Mouse (Mus musculus) intestine, postnatal 0 days (tissue): ENCODE data around the gene Pxmp4. TPM values are rescaled to one million over a fixed set of nuclear protein-coding genes. Genes with fewer than 3 reads are reported as not detected.

ENCODE experiments used
- ATAC-seq: fragments of 200-750 bp; cut with Nextera tagmentation; 2 replicates; pipeline ENCODE4 v1.8.0; 2017; ENCODE audit warnings: mild to moderate bottlenecking, moderate TSS enrichment, moderate library complexity
- H3K27ac ChIP-seq: fragments of 300-500 bp; sonication (generic); 2 replicates; pipeline ENCODE4 v1.5.1; 2014; ENCODE audit warnings: mild to moderate bottlenecking, low read depth, low read length, moderate library complexity
- H3K27me3 ChIP-seq: fragments of 300-500 bp; sonication (generic); replicated peaks from 2 replicates; pipeline ENCODE4 v1.6.1; 2014; ENCODE audit warnings: low read length, mixed read lengths; ENCODE audit not compliant: control insufficient read depth, insufficient read depth
- H3K36me3 ChIP-seq: fragments of 300-500 bp; sonication (generic); 2 replicates; pipeline ENCODE4 v1.6.1; 2014; ENCODE audit warnings: mild to moderate bottlenecking, moderate library complexity; ENCODE audit not compliant: control insufficient read depth, insufficient read depth
- H3K4me1 ChIP-seq: fragments of 300-500 bp; sonication (generic); replicated peaks from 2 replicates; pipeline ENCODE4 v1.6.1; 2014; ENCODE audit warnings: antibody characterized with exemption, low read length, mixed read lengths; ENCODE audit not compliant: control insufficient read depth, insufficient read depth
- H3K4me2 ChIP-seq: fragments of 300-500 bp; sonication (generic); replicated peaks from 2 replicates; pipeline ENCODE4 v1.6.1; 2014; ENCODE audit warnings: low read depth, mild to moderate bottlenecking, moderate library complexity
- H3K4me3 ChIP-seq: fragments of 300-500 bp; sonication (generic); 2 replicates; pipeline ENCODE4 v1.5.1; 2014; ENCODE audit warnings: low read depth, low read length
- H3K9ac ChIP-seq: fragments of 300-500 bp; sonication (generic); 2 replicates; pipeline ENCODE4 v1.6.1; 2014; ENCODE audit warnings: mild to moderate bottlenecking, low read depth, low read length
- H3K9me3 ChIP-seq: fragments of 300-500 bp; sonication (generic); 2 replicates; pipeline ENCODE4 v1.6.1; 2016; ENCODE audit warnings: mixed run types; ENCODE audit not compliant: control insufficient read depth
- CTCF ChIP-seq: sonication (generic); IDR thresholded peaks from 2 replicates; pipeline ENCODE4 v1.5.1; 2016; ENCODE audit warnings: low read depth, mild to moderate bottlenecking, control low read depth, antibody characterized with exemption, moderate library complexity
- WGBS: fragments of 180-500 bp; shearing (Covaris S2); extraction: QIAGEN DNeasy Blood & Tissue Kit; methylation state at CpG from one replicate; pipeline ENCODE4 v1.1.7; 2014; 5-methylcytosine and 5-hydroxymethylcytosine counted together
- polyA plus RNA-seq: library from polyadenylated mRNA; unstranded; fragments of >200 nt; fragmentation: Nextera tagmentation; extraction: Ambion mirVana; gene quantifications from 2 replicates; pipeline ENCODE4 v1.2.1, GENCODE M21; 2015

The Pxmp4 gene
- polyA plus RNA-seq, 1 experiment from 2014 or later, result 62.5 TPM

DNA sequence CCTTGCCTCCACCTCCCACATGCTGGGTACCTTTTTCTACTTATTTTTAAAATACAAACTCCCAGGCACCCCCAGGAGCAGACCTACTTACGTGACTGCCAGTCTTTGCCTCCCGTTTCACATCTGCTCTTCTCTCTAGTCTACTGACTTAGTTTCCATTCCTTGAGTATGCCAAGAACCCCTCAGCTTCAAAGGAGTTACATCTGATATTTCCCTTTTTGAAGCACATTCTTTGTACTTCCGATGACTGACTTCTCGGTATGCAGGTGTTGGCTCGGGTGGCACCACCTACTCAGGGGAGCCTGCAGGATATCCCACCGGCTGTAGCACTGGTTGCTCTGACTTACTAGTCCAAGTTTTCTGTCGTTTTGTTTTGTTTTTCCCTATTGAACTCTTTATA is 648 bp upstream of the Pxmp4 start:
- Histone ChIP-seq H3K4me2 (peak overlapping the region; percentile 81), H3K4me1 (0 out of 2 replicates have a peak, but pooled peaks cover 4% of the 10 kb centered on the region), H3K9ac (peak overlapping the region; percentile 40; the same call in 1 of the 2 replicates), H3K36me3 (no peaks in the 10 kb centered on the region), H3K27ac (no peak overlapping the region), H3K27me3 (no peaks in the 10 kb centered on the region), H3K9me3 (no peaks in the 10 kb centered on the region), H3K4me3 (peak overlapping the region; percentile 78)
- 24% methylated on average over 7 of the region's 7 CpGs for WGBS
- ATAC-seq, result no peak
- TF ChIP-seq CTCF, result no peak

DNA sequence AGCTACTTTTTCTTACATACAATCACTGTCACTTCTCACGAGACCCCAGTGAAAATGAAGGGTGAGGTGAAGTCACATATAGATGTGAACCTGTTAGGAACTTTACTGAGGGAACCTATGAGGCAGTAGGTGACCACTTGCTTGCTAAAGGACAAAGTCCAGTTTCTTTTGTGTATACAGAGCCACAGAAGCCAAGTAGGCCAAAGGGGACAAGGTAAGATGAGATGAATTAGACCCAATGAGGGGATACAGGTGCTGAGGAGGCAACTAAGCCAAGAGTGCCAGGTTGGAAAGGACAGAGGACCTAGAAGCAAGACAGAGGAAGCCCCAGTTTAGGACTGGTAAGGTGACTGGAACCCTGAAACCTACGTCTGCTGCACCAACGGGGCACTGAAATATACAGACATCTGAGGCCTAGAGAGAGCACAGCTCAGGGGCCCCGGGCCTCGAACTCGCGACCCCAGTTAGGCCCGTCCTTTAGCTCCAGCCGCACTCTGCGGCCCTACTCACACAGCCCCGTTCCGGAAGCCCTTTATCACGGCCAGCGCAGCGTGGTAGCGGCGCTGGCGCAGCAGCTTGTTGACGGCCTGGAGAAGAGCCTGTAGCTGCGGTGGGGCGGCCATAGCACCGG is 386 bp downstream of the Pxmp4 start:
- no peaks in the 10 kb centered on the region for H3K9me3 ChIP-seq
- H3K4me2 ChIP-seq, result peak overlapping the region; percentile 81
- TF ChIP-seq CTCF, result no peak
- H3K4me1 ChIP-seq, result 0 out of 2 replicates have a peak, but pooled peaks cover 4% of the 10 kb centered on the region
- 10% methylated on average over 21 of the region's 22 CpGs for WGBS
- peak overlapping the region; percentile 92 for H3K9ac ChIP-seq
- no peaks in the 10 kb centered on the region for H3K27me3 ChIP-seq
- peak overlapping the region; percentile 95 for H3K27ac ChIP-seq
- ATAC-seq, result peak; percentile 50
- H3K4me3 ChIP-seq, result peak overlapping the region; percentile 78
- no peaks in the 10 kb centered on the region; the same call in 1 of the 2 replicates for H3K36me3 ChIP-seq

GRCm38 (mm10) chr2:154601324-154601723 is 2.2 kb downstream of the Pxmp4 start:
- no peaks in the 10 kb centered on the region for H3K9me3 ChIP-seq
- 0 out of 2 replicates have a peak, but pooled peaks cover 4% of the 10 kb centered on the region for H3K4me1 ChIP-seq
- 55% methylated on average over 3 of the region's 3 CpGs for WGBS
- no peak overlapping the region for H3K4me2 ChIP-seq
- H3K9ac ChIP-seq, result no peak overlapping the region
- H3K36me3 ChIP-seq, result no peaks in the 10 kb centered on the region; the same call in 1 of the 2 replicates
- no peak for ATAC-seq
- no peaks in the 10 kb centered on the region for H3K27me3 ChIP-seq
- peak overlapping the region; percentile 9; the same call in 1 of the 2 replicates for H3K27ac ChIP-seq
- TF ChIP-seq CTCF, result no peak
- H3K4me3 ChIP-seq, result no peak overlapping the region

DNA sequence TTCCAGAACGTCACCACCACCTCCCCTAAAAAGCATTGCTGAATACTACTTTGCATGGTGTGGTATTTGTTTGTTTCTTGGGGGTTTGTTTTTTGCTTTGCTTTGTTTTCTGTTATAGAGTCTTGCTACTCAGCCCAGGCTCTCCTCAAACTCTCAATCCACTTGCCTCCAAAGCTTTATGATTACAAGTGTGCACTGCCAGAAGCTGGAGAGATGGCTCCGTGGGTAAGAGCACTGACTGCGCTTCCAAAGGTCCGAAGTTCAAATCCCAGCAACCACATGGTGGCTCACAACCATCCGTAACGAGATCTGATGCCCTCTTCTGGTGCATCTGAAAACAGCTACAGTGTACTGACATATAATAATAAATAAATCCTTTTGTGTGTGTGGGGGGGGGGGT is 2.9 kb downstream of the Pxmp4 start:
- H3K4me3 ChIP-seq, result no peak overlapping the region
- peaks cover 4% of the 10 kb centered on the region; the same call in 1 of the 2 replicates for H3K36me3 ChIP-seq
- no peaks in the 10 kb centered on the region for H3K27me3 ChIP-seq
- no peak overlapping the region for H3K4me2 ChIP-seq
- H3K4me1 ChIP-seq, result 0 out of 2 replicates have a peak, but pooled peaks cover 4% of the 10 kb centered on the region
- no peak overlapping the region for H3K9ac ChIP-seq
- 58% methylated on average over 6 of the region's 6 CpGs for WGBS
- no peak overlapping the region for H3K27ac ChIP-seq
- no peaks in the 10 kb centered on the region for H3K9me3 ChIP-seq
- TF ChIP-seq CTCF, result peak; percentile 39
- no peak for ATAC-seq

DNA sequence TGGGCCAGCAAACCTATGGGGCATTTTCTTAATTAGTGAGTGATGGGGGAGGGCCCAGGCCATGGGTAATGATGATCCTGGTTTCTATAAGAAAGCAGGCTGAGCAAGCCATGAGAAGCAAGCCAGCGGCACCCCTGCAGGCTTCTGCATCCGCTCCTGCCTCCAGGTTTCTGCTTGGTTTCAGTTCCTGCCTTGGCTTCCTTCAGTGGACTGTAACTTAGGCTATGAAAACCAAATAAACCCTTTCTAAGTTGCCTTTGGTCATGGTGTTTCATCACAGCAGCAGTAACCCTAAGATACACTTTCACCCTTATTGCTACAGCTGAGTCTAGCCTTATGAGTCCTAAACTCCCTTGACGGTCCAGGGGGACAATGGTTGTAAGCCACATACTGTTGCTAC is 6.1 kb downstream of the Pxmp4 start:
- no peak for TF ChIP-seq CTCF
- Histone ChIP-seq H3K9me3 (no peaks in the 10 kb centered on the region), H3K9ac (no peak overlapping the region), H3K4me2 (no peak overlapping the region), H3K27me3 (no peaks in the 10 kb centered on the region), H3K36me3 (peaks cover 28% of the 10 kb centered on the region), H3K4me3 (no peak overlapping the region), H3K4me1 (no peaks in the 10 kb centered on the region), H3K27ac (no peak overlapping the region)
- ATAC-seq, result no peak
- WGBS, result 89% methylated on average over 3 of the region's 3 CpGs

- 85% methylated on average over 5 of the region's 5 CpGs for WGBS
- Histone ChIP-seq H3K27ac (no peak overlapping the region), H3K9ac (no peak overlapping the region), H3K27me3 (no peaks in the 10 kb centered on the region), H3K4me3 (no peak overlapping the region), H3K36me3 (peaks cover 36% of the 10 kb centered on the region), H3K9me3 (no peaks in the 10 kb centered on the region), H3K4me2 (no peak overlapping the region), H3K4me1 (no peaks in the 10 kb centered on the region)
- no peak for TF ChIP-seq CTCF
- ATAC-seq, result no peak
These were observed 7.7 kb downstream of the Pxmp4 start for GRCm38 (mm10) chr2:154595775-154596174.
